Mouse (Mus musculus): ENCODE measurements around the gene Fbxo34.
A peak's percentile ranks its signal among the peaks of the same experiment; 100 is the strongest.
"Not testable (repeated sequence)": the region's sequence is repeated elsewhere in the genome, so short reads cannot be mapped to it uniquely, and the experiment has no call there.

Fbxo34 gene

GRCm38 (mm10) chr14:47562530-47562929 is 112.3 kb downstream of the Fbxo34 start:
- no peak for DNase-seq (ENCODE audit: low spot score)

GRCm38 (mm10) chr14:47563106-47563505 is 112.9 kb downstream of the Fbxo34 start:
- DNase-seq (ENCODE audit: low spot score) = no peak

GRCm38 (mm10) chr14:47567962-47568652 is 117.9 kb downstream of the Fbxo34 start:
- peak; percentile 99 for DNase-seq (ENCODE audit: low spot score)

GRCm38 (mm10) chr14:47570549-47570948 is 120.3 kb downstream of the Fbxo34 start, which contains the start of gene Atg14:
Gene Atg14 (minus strand): TSS chr14:47570649.
- DNase-seq (ENCODE audit: low spot score) = not testable (repeated sequence)

- no peak for DNase-seq (ENCODE audit: low spot score)
These were observed 122.5 kb downstream of the Fbxo34 start for GRCm38 (mm10) chr14:47572707-47573106.

- DNase-seq (ENCODE audit: low spot score) = no peak
These were observed 124.5 kb downstream of the Fbxo34 start for GRCm38 (mm10) chr14:47574721-47575120.

GRCm38 (mm10) chr14:47576687-47577086 is 126.5 kb downstream of the Fbxo34 start:
- DNase-seq (ENCODE audit: low spot score) = no peak

GRCm38 (mm10) chr14:47578086-47578485 is 127.9 kb downstream of the Fbxo34 start:
- DNase-seq (ENCODE audit: low spot score) = no peak

GRCm38 (mm10) chr14:47581280-47581679 is 131.1 kb downstream of the Fbxo34 start:
- no peak for DNase-seq (ENCODE audit: low spot score)
